Mouse (Mus musculus) c-Kit-positive CD71-positive TER-119-negative erythroid progenitor cells, embryonic 14.5 days (primary cell): Measurements from ENCODE around the gene Naip5.
A peak's percentile ranks its signal among the peaks of the same experiment; 100 is the strongest.
"Not testable (repeated sequence)": the region's sequence is repeated elsewhere in the genome, so short reads cannot be mapped to it uniquely, and the experiment has no call there.

Source experiments
- DNase-seq: peaks from one replicate; pipeline ENCODE4 v3.0.0-alpha.2; 2013; ENCODE audit warnings: low read depth

Gene Naip5

DNA sequence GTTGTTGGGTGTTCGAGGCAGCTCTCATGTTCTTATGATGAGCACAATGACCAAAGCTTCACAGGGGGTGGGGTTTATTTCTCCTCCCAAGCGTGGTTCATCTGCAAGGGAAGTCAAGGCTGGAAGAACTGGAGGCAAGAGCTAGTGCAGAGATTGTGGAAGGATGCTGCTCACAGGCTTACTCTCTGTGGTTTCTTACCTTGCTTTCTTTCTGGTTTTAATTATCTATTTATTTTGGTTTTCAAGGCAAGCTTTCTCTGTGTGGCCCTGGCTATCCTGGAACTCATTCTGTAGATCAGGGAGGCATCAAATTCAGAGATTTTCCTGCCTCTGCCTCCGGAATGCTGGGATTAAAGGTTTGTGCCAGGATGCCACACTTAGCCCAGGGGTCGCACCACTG, at the start of gene Naip5:
Gene Naip5 (minus strand): TSS at position 101 of the 400 bp plus-strand sequence.
- DNase-seq, result not testable (repeated sequence)

DNA sequence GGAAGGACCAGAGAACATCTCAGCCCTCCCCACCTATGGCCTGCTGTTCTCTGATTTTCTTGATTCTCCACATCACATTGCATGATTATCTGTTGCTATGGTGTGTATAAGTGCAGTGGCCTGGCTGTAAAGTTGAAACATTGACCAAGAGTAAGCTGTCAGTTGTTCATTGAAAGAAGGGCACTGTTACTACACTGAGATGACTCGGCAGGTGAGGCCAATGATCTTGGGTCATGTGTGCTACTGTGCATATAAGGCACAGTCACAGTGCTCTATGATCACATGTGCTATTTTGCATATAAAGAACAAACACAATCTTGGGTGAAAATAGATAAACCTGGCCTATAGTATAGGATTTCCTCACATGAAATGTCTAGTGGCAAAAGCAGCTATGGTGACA, 38.5 kb upstream of the Naip5 start:
- no peak for DNase-seq

DNA sequence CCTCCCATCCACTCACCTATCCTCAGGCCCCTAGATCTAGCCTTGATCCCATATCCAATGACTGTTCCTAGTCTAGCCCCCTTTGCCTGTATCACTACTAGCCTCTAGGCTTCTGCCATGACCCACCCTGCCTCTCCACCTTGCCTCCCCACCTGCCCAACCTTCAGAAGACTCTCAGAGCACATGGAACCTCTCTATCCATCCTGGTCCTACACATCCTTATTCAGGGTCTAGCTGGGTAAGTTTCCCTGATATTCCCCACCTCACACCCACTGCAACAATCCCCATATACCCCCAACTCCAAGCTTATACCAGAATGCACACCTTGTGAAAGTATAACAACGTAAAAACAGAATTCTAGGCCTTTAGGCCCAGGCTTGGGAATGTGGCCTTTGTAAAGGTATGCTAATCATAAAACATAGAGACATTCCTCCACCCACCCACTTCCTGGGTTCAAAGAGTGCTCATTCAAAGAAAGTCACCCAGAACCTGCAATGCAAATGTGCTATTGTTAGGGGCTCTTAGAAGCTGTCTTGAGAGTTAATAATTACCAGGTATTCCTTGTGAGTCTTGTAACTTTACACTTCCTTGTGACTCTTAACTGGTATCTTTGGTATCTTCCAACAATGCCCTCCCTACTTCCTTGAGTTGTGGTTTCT, 25.5 kb upstream of the Naip5 start:
- not testable (repeated sequence) for DNase-seq

DNA sequence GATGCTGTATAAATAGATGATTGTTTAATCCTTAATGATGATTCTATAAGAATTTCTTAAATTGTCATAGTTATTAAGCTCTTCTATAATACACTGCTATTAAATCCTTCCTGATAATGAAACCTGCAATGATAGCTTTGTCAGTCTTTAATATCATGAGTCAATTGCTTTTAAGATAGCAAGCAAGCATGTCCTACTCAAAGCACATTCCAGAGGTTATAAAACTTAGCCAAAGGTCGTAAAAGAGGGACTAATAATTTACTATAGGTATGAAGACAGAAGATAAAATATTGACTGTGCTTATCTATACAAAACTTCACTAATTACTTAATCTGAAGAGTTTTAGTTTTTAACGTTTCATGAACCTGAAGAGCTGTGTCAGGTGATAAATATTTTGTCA, 10.9 kb upstream of the Naip5 start:
- DNase-seq, result not testable (repeated sequence)

DNA sequence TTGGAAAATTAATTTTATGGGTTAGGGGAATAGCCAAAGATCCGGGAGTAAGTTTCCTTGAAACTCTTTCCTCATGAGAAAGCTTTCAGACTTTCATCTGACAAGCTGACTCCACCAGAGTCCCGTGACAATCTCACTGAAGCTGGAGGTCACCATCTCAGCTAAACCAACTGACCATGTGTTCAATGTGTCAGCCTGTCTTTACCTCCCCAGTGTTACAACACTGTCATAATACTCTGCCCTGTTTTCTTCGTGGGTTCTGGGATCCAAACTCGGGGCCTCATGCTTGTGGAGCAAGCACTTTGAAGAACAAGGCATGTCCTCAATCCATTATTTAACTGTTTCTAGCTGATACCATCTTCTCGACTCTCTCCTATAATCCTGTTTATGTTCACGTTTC, 9.8 kb upstream of the Naip5 start:
- not testable (repeated sequence) for DNase-seq

DNA sequence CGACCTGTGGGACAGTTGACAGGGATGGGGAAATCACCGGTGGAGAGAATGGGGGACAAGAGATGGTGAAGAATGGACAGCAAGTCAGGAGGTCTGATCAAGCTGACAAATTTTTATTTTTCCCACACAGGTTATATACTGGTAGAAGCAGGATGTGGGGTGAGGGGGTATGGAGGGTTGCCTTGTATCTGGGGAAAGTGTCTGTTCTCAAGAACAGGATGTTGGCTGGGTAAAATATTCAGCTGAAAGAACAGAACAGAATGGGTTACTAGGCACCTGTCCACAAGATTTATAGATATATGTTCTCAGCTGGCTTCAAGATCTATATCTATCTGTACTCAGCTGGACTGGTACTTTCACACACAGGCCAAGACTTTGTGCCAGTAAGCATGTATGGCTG, 5.8 kb upstream of the Naip5 start:
- not testable (repeated sequence) for DNase-seq

DNA sequence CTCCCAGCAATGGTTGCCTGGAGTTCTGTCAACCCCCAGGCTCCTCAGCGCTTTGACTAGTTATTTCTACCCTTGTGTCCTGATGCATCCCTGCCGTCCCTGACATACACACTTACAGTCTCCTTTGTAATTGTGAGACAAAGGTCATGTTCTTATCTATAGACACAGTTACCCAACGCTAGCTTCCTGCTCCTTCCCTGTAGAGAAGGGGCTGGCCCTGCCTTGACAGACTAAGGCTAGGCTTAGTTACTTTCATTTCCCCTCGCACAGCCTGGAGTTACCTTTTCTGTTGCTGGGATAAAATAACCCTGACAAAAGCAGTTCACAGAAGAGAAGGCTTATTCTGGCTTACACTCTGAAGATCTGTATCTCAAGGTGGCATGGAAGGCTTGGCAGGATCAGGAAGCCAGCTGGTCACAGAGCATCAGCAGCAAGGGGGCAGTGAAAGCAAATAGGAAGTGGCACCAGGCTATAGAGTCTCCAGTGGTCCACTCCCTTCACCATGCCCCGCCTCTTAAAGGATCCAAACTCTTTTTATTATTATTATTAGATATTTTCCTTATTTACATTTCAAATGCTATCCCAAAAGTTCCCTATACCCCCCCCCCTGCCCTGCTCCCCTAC, 885 bp upstream of the Naip5 start:
- DNase-seq, result not testable (repeated sequence)

DNA sequence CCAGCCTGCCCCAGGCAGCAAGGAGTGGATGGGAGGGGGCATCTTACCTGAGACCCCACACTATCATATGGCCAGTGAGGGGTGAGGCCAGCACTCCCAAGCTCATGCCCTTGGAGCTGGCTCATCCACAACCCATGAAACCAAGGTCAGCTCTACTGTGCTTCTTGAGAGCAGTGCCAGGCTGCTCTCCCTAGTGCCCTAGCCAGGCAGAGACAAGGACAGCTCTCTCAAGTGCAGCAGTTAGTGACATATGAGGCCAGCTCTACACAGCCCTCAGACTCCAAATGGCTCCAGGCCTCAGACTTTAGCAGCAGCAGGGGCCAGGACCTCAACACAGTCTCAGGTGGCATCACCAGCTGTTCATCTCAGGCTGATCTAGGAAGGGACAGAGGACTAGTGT, 2.4 kb downstream of the Naip5 start:
- no peak for DNase-seq

DNA sequence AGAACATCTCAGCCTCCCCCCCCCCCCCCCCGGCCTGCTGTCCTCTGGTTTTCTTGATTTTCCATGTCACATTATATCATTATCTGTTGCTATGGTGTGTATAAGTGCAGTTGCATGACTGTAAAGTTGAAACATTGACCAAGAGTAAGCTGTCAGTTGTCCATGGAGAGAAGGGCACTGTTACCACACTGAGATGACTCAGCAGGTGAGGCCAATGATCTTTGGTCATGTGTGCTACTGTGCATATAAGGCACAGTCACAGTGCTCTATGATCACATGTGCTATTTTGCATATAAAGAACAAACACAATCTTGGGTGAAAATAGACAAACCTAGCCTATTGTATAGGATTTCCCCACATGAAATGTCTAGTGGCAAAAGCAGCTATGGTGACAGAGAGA, 32.4 kb downstream of the Naip5 start:
- DNase-seq, result not testable (repeated sequence)

DNA sequence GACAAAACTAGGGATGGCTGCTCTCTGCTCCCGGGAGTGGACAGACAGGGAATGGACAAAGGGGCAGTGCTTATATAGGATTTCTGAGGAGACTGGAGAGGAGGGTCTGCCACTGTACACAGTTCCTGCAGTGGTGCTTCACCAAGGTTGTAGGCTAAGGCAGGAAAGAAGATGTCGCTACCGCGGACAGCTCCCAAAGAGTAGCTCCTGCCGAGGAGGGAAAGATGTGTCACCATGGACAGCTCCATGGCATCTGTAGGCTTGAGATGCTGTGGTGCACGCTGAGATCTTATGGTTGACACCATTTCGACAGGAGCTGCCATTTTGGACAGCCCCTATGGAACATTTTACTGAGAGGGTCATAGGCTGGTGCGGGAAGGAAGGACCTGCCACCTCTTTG, 35.6 kb downstream of the Naip5 start:
- peak; percentile 53 for DNase-seq

DNA sequence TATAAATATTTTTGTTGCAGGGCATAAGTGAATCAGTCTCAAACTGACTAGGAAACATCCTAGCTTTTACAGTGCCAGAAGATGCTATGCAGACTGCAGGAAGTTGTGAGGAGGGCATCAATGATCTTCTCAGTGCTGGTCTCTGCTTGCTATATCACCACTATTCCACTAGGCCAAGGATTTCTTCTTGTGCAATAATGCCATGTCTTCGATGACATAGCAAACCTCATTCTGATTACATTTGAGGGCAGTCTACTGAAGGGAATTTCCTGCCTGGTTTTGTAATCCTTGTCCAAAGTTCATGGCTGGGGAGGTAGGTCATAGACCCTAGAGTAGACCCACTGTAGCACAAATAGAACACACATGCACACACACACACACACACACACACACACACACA, 42.8 kb downstream of the Naip5 start:
- no peak for DNase-seq

DNA sequence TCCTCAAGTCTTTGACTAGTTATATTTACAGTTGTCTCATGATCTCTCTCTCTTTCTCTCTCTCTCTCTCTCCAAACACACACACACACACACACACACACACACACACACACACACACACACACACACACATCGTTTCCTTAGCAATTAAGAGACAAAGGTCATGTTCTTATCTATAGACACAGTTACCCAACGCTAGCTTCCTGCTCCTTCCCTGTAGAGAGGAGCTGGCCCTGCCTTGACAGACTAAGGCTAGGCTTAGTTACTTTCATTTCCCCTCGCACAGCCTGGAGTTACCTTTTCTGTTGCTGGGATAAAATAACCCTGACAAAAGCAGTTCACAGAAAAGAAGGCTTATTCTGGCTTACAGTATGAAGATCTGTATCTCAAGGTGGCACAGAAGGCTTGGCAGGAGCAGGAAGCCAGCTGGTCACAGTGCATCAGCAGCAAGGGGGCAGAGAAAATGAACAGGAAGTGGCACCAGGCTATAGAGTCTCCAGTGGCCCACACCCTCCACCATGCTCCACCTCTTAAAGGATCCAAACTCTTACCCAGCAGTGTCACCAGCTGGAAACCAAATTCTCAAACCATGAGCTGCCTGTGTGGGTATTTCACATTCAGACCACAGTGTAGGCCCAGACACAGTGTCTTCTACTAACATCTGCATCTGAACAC, 44.3 kb downstream of the Naip5 start, which contains the start of gene Naip2:
Gene Naip2 (minus strand): TSS at position 434 of the 675 bp plus-strand sequence.
- DNase-seq, result not testable (repeated sequence)

DNA sequence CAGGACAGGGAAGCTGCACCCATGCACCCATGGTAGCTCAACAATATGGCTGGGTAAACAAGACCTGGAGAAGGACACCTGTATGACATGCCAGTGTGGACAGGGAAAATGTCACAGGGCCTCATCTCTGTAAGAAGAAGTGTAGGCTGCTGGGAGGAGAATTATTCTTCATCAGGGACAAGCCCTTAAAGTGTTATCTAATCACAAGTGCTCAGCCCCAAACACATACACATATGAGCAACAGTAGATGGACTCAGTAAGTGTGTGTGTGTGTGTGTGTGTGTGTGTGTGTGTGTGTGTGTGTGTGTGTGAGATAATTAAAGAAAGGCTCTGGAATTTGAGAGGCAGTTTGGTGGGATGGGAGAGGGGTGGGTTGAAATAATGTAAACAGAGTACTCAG, 45.3 kb downstream of the Naip5 start:
- no peak for DNase-seq

DNA sequence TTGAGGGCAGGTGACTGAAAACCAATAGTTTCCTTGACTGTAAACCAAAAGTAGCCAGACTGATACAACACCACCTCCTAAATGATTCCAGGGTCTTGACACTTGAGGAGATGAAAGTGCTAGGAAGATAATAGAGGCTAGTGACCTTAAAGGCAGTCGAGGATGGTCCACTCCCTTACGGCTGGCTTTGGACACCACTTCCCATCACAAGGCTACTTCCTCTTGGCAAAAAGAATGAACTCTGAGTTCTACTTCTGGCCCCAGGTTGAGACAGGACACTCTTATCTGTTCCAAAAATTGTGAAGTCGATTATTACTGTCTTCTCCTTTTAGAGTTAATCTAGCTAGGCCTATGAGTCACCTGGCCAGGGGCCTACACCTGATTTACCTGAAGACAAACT, 50.7 kb downstream of the Naip5 start:
- no peak for DNase-seq

DNA sequence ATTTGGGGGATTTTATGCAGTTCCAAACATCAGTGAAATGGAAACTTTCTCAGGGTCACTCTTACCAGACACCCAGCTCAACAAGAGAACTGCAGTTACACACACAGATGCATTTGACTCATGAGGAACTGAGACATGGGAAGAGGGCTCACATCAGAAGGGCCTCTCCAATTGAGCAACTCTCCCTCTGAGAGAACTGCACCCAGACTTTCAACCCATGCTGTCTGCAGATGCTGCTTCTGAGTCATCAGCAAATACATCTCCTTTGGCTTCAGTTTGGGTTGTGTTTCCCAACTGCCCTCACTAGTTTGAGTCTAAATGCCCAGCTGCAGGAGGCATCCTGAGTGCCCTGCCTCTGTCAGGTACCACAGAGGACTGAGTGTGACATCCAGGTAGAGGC, 63.0 kb downstream of the Naip5 start:
- DNase-seq, result not testable (repeated sequence)

DNA sequence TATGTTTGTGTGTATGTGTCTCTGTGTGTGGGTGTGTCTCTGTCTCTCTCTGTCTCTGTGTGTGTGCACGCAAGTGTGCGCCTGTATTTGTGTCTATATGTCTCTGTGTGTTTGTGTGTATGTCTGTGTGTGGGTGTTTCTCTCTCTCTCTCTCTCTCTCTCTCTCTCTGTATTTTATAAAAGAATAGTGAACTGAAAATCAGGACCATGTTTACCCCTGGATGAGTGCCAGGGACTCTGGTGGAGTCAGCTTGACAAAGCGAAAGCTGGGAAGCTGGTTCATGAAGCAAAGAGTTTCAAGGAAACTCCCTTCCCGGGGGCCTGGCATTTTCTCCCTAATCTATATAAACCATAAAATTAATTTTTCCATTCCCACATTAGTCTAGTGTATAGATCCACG, 71.8 kb downstream of the Naip5 start:
- not testable (repeated sequence) for DNase-seq

DNA sequence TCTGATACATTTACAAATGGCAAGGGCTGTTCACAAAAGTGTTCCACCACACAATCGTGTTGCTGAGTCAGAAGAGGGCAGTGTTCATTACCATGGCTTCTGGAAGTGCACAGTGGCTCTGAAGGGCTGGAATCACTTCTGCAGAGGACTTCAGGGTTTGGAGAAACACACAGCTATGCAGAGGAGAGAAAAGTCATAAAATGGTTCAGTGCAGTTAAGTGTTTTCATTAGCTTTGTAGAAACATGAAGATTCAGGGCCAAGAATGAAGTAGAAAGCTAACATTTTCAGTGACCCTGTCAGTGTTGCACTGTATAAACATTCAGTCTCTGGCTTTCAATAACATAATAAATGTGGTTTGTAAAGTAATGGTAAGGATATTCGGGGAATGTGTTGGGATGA, 79.7 kb downstream of the Naip5 start:
- not testable (repeated sequence) for DNase-seq

DNA sequence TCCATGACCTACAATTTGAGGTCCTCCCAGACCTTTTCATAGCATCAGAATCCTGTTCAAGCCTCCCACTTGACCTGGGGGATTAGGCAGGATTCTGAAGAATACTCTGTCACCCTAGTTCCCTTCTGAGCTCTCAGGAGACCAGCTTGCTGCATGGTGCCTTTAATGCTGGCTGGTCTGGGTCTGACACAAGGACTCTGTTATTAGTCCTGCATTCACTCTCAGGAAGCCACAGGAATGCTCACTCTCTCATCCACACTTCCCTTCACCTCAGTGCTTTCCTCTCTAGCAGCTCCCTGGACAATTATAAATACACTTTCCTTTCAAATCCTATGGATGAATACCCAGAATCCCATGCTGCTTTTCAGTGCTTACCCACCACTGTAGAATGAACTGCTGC, 83.7 kb downstream of the Naip5 start:
- not testable (repeated sequence) for DNase-seq
